Mouse (Mus musculus) megakaryocyte, adult 5-6 weeks (primary cell): ENCODE measurements around the gene Crnkl1. TPM values are rescaled to one million over a fixed set of nuclear protein-coding genes. Genes with fewer than 3 reads are reported as not detected.
A peak's percentile ranks its signal among the peaks of the same experiment; 100 is the strongest.

Experiments
- ATAC-seq: 2 replicates; pipeline ENCODE4 v1.8.0; 2016; ENCODE audit warnings: mild to moderate bottlenecking, inconsistent platforms; ENCODE audit not compliant: poor library complexity, severe bottlenecking
- total RNA-seq, 2 experiments: library from RNA; stranded (forward) in 1 of 2; stranded (reverse) in 1 of 2; fragments of 153-499, 151-499 nt in 1 of 2; fragments of 221-1000, 200-1000 nt in 1 of 2; gene quantifications; 2 replicates each; pipeline versions ENCODE4 v1.2.3 to v1.2.4; 2015 to 2017

The Crnkl1 gene
- 29.9 and 34.4 TPM in 2 replicates for total RNA-seq (2015)
- 69.6 and 73.9 TPM in 2 replicates for total RNA-seq (2017)

DNA sequence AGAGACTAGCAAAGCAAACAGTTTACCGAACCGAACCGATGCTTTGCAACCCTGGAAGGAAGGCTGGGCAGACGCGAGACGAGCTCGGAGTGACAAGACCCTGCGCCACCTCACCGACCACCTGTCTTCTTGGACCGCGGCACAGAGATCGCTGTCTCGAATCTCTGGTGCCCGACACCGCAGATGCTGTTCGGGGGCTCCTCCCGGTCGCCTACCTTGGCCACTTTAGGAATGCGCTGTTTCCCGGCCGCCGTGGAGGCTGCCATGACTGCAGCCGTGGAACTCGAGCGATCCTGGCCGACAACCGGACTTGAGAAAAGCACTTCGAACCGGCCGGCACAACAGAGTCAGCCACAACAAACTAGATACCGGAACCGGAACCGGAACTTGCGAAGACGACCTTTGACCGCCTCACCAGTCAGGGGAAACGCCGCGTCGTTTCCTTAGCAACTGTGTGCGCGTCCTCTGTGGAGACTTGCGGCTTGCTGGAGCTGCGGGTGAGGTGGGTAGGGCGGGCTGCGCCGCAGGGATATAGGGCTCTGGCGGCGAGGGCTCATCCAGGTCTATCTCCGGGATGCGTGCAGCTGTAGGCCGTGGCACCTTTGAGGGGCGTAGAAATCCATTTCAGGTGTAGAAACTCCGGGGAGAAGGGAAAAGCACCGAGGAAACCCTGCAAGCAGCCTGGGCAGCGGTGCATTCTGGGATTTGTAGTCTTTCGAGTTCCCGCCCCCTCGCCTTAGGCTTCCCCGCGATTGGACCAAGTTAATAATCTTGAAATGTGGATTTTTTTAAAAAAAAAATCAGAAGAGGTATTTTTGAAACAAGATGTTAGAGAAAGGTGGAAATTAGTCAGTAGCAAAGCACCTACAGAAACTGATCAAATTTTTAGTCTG lies at the start of gene Crnkl1, which contains the start of gene Cfap61:
TSS of gene Crnkl1 (minus strand) at position 676 of the 893 bp plus-strand sequence.
TSS of gene Cfap61 (plus strand) at position 446 of the 893 bp plus-strand sequence.
- peak; percentile 99 for ATAC-seq

DNA sequence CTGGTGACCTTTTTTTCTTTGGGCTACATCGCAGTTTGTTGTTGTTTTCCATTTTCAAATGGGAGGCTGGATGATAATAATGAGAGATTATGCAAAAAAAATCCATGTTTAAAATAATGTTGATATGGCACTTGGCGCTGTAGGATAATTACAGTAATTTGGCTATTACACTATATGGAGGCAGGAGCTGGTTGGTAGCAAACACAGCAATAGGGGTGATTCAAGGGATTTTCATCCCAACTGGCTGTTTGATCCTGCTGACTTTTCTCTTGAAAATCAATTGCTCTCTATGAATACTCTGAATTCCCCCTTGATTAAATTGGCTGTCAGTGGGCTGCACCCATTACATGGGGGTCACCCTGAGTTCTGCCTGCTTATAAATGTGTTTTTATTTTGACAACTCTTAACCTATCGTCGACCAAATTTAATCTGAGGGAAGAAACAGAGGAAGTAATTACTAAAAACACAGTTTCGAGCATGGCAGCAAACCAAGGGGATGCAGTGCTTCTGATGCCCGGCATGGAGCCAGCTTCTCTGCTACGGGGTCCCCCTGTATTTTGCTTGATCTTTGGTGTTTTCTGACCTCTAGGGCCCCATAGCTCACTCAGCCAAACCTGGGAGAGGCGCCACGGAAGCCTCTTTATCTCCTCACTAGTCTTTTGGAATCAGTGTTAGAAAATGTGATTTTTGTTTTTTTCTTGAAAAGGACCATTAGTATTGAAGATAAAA lies 47.7 kb upstream of the Crnkl1 start:
- no peak for ATAC-seq

DNA sequence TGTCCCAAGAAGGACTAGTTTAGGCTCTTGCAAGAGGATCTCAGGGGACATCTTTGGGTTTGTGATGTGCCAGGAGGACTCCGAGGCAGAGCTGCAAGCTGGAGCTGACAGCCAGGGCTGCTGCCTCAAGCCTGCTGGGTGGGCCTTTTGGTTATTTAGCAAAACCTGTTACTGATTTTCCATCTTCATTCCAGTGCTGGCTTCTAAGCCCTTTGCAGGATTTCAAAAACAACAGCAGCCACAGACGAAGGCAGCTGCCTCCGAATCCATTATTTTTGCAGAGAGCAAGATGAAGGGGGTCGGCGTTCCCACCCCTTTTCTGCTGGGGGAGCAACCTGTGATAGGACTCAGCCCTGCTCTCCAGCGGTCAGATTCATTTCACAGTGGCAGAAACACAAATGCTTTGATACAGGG lies 46.9 kb upstream of the Crnkl1 start:
- no peak for ATAC-seq

DNA sequence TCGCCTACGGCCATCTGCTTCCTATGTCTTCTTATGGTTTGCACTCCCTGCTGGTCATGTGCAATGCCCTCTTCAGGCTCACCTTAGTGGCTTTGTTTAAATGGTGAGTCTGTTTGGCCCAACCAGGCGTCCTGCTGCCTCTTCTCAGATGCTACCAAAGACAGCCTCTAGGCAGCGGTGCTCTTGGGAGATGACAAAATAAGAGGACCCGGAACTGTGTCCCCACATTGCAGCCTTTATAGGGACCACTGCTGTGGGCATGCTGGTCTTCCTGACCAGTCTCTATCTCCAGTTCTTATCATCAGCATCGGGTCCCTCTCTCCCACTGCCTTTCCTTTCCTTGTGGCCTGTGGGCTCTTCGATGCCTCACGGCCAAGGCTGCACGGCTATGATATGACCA lies 46.1 kb upstream of the Crnkl1 start:
- ATAC-seq, result no peak

DNA sequence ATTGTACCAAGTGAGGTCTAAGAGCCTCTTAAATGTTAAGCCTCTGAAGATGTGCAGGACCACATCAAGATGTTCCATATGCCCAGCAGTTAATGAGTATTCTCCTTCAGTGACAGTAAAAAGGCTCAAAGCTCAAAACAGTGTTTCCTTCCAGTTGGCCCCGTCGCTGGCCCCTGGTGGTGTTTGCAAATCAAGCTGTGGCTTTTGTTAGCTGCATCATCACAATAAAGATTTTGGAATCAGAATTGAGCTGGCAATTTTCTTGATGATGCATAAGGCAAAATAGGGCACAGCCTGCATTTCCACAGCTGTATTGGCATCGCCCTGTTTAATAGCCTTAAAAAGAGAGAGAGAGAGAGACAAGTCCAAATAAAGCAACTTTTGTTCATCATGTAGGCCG lies 44.8 kb upstream of the Crnkl1 start:
- no peak for ATAC-seq

DNA sequence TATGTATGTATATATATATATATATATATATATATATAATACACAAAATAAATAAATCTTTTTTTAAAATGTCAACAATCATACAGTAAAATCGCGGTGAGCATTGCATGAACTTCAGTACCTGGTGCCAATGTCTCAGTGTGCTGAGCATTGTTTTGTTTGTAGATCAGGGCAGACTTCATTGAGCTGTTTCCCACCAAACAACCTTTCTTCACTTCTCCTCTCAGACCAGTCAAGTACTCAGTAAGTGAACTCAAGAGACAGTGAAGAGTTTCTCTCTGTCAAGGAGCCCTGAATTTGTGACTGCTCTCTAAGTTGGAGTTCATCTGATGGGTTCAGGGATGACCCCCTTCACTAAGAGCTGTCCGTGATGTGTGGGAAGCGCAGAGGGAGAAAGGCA lies 37.8 kb upstream of the Crnkl1 start:
- no peak for ATAC-seq

DNA sequence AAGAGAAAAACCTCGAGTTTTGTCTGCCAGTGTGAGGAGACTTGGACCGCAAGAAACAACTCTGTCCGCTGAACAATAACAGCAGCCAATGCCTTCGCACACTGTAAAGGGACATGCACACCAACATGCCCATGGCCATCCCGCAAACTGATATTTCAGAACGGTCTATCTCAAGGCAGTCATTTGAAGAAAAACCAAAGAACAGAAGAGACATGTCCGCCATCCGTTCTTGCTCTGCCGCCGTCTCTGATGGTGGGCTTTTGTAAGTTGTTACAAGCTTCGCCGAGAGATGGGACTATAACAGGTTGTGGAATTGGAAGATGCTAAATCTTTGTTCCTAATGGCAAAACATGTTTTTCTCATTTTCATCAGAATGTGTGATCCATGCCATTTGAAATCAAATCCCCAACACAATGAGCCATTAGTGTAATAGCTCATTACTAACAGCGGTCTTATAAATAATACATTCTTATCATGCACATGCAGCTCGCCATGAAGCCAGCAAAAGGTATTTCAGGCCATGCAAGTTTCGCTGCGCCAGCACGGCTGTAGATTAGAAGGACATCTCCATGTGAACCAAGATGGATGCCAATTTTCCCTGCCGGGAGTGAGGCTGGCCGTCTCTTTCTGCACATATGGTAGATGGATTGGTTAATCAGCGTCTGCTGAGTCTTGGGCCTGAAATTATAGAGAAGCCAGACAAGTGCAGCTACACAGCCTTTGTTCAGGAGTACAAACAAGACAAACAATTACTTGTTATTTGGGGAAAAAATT lies 36.6 kb upstream of the Crnkl1 start:
- ATAC-seq, result no peak

DNA sequence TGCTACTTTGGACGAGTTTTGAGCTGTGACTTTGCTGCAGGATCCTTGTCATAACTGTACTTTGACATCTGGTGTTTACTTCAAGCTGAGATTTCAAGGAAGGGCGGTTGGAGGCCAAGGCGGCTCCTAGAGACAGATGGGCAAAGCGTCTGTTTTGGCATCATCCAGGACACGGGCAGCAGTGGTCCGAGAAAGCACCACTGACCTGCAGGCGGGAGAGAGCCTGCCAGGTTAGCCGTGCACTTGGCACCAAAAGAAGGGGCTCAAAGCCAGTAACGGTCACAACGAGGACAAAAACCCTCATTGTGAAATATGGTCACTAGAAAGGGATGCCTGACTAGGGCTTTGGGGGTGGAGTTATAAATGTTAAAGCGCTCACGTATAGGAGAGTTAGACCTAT lies 35.9 kb upstream of the Crnkl1 start:
- ATAC-seq, result no peak

DNA sequence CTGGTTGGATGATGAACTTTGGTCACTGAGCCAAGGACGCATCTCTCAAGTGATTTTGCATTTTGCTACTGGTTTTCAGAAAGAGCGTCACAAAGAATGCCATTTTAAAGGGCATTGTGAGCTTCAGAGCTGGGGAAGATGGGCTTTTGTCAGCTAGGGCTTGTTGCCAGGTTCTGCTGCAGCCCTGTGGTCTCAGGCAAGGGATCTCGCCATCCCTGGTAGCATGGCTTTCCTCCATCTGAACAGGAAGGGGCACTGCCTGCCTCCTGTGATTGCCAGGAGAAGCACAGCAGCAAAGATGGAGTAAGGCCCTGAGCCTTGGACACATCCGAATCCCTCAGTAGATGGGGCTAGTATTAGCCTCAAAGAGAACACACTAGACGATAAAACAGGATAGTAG lies 27.0 kb upstream of the Crnkl1 start:
- ATAC-seq, result no peak

DNA sequence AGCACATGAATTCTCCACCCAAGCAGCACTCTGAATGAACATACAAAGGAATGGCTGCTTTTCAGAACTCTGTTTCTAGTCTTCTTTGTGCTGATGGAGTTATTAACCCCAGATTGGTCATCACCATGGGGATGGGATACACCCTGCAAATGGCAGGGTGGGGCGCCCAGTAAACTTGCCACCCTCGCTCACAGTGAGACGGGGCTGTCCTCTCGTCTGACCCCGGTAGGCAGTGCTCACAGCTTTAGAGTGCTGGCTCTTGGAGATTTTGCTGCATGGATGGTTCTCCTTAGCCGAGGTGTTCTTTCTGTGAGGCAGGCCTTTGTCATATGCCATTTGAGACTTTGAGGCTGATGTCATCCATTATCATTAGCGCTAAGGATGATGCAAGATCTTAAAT lies 23.7 kb upstream of the Crnkl1 start:
- no peak for ATAC-seq

DNA sequence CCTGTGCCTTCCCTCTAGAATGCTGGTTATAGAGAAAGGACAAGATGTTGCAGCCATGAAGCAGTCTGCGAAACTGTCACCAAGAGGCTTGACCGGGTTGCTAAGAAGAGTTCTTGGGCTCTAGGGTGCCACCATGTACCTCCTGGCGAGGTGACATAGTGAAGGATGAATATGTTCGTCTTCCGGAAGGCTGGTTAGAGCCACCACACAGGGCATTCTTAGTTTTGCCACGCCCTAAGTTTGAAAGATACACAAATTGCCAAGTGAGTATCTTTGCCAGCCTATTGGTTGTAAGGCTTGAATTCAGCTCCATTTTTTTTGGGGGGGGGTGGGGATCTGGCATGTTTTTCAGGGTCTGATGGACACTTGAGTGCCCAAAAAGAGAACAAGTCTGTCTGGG lies 23.3 kb upstream of the Crnkl1 start:
- ATAC-seq, result no peak

DNA sequence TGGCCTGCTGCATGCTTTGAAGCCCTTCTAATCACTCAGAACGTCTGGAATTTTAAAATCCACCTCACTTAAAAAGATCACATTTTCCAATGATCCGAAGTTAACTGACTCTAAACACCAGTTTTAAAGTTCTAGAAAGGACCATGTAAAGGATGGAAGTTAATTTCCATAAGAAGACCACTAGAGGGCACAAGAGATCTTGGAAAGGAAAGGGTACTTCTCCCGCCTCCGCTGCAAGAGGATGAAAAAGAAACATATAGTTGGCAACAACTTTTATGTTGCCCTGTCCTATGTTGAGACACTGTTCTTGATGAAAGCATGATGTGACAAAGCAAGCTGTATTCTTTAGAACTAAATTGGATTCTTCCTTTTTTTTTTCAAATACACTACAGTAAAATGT lies 22.6 kb upstream of the Crnkl1 start:
- peak; percentile 53 for ATAC-seq

DNA sequence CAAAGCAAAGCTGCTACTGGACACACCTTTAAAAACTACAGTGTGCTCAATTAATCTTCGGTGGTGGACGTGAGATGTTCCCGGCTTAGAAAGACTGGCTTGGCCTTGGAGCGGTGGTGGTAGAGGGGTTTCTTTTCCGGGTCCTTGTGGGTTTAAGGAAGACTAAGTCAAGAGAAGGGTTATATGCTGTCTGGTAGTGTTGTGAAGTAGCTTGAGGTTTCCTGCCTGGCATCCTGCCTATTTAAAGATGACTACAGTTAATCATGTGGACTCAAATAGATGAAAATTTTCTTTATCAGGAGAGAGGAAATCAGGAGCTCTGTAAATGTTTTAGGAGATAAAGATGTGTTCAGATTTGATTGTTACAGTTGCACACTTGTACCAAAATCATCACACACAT lies 21.5 kb upstream of the Crnkl1 start:
- ATAC-seq, result peak; percentile 21; the same call in 1 of the 2 replicates

DNA sequence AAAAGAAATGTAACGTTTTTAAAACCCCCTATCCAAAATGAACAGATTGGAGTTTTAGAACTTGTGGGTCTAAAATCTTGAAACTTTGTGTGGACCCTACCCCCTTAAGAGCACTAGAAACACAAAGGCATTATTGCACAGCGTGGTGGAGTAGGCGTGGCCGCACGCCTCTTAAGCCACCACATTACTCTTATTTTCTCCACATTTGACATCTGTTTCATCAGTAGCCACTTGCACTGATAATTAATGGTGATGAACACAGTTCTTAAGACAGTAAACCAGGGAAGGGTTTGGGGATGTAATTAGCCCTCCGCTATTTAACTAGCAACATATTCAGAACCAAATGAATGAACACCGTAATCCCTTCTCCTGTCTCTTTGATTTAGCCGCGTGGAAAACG lies 21.0 kb upstream of the Crnkl1 start:
- ATAC-seq, result no peak

DNA sequence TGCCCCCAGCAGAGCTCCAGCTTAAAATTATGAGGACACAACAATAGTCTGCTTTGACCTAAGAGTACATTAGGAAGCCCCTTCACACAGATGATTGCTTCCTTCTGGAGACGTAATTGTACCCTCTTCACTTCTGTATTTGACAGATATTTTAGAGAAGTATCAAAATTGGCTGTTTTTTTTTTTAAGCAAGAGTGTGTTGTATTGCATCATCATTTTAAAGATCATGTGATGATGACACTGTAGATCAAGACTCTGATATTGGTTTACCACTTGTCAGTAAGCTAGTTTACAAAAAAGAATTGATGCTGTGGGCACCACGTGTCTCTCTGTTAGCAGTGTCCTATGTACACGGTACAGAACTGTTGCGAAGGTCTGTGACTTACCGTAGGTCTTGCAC lies 17.9 kb upstream of the Crnkl1 start:
- peak; percentile 72 for ATAC-seq

DNA sequence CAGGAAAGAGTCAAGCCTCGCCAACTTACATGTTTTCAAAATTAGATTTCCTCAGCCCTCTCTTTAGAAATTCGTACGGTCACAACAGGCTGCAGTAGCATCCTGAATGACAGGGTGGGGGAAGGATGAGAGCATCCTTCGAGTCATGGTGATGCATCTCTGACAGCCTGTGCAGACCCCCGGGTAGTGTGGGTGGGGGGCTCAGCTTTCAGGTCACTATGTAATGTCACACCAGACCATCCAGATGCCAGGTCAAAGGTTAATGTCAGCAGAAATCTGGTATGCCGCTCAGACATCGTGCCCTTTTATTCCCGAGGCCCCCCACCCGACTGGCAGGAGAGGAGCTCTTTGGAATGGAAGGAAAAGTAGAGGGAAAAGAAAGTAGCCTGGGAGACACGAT lies 15.4 kb upstream of the Crnkl1 start:
- ATAC-seq, result no peak

DNA sequence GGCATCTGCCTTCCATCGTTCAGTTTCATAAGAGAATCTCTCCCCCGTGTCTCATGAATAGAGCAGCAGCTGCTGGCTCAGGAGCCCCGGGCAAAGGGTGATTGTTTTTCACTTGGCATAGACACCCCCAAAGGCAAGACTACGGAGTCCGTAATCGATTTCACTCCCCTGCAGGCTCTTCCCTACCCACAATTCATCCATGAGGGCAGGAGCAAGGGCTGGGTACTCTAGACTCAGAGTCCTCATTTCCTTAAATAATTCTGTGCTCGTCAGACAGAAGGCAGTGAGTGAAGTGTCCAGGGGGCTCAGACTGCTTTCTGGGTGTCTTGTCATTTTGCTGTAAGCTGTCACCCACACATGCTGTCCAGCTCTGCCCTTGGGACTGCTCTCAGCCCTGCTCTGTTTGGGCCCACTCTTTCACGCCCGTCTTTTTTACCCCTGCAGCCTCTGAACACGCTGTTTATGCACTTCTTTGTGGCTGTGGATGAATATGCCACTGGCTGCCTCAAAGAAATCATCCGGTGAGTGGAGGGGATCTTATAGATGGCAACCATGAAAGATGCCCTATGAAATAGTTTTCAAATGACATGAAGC lies 14.8 kb upstream of the Crnkl1 start:
- ATAC-seq, result no peak

DNA sequence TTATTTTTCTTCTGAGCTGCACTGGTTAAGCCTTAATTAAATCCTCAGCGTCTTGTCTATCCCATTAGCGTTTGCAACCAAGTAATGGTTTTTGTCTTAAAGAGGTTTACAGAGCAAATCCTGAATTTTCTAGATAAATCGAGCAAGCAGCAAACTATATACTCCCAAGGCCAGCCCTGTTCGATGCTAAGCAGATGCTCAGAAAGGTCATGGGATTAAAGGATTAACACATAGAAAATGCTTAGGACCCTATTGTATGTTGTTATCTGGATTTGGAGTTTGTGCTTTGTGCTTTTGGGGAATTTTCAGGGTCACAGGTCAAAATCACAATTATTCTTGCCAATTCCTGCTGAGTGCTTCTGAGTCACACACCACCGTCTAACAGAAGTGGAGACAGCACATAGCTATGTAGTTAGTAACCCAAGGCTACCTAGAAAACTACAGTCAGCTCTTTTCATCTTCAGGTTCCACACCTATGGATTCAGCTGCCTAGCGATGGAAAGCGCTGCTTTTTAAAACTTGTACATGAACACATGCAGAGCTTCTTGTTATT lies 13.7 kb upstream of the Crnkl1 start:
- ATAC-seq, result no peak

DNA sequence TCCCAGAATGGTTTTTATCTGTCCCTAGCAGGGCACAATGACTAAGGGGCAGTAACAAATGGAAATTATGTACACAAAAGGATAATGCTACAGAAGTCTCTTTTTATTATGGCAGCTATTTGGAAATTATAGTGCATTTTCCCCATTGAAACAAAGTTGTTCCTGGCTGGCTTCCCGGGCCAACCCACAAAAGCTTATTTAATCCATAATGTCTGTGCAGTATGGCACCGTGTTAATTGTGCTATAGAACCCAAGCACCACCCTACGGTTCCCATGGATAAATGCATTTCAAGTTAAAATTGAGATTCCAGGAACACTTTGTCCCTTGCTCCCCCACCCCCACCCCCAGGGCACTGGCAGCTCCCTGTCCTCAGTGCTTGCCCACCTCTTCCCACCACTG lies 9.5 kb upstream of the Crnkl1 start:
- no peak for ATAC-seq

DNA sequence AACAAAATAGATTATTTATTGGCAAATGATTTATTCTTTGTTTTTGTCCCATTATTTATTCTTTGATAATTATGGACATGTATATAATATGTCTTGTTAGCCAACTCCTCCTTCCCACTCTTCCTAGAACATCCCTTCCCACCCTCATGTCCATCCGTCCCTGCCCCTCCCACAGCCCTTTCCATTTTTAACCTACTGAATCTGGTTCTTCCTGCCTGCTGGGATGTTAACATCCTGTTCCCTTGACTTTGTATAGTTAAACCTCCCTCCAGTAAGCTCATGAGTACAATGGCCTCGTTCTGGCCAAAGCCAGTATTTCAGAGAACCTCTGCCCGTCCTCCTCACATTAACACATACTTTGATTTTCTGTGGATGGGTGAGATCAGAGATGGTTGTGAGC lies 6.6 kb upstream of the Crnkl1 start:
- ATAC-seq, result no peak

DNA sequence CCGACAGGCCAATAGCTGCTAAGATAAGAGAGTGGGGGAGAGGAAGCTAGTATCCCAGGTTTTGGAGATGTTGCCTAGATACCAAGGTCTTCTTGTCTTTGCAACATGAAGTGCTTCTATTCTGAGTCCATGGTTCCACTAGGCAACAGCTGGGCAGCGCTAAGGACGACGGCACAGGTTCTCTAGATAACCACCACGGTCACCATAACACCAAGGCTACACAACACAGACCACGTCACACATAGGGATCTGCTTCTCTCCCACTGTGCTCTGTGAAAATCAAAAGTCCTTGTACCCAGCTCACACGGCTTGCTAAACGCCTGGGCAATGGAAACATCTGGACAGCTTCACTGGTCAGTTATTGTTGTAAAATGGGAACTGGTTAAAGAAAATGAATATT lies 2.2 kb upstream of the Crnkl1 start:
- ATAC-seq, result no peak
